In genomic region chr3:9153690-9154089, GRCm38 (mm10) we compare ENCODE assay signal across 10 mouse cellular contexts.
DNase-seq lines count a peak whose midpoint lies in the region; ATAC-seq and TF ChIP-seq lines count a peak whose summit lies in the region.
"Had no signal": no experiment of that assay in that cellular context is flagged by ENCODE, and none has a peak within 500 bp of the region (broad histone marks: within the 10 kb centered on the region; RNA-seq: fewer than 3 reads in every experiment).

No protein-coding gene starts in this region.

- no peaks in the 10 kb centered on the region for H3K4me1 ChIP-seq in forebrain, embryonic 12.5 days
- H3K4me1 ChIP-seq in forebrain, embryonic 13.5 days, result no peaks in the 10 kb centered on the region
- H3K4me1 ChIP-seq in neural tube, embryonic 15.5 days, result no peaks in the 10 kb centered on the region

- H3K9me3 ChIP-seq in forebrain, embryonic 12.5 days, result no peaks in the 10 kb centered on the region
- no peaks in the 10 kb centered on the region for H3K9me3 ChIP-seq in forebrain, embryonic 13.5 days (replicated peaks)
- H3K9me3 ChIP-seq in neural tube, embryonic 15.5 days (replicated peaks), result no peaks in the 10 kb centered on the region

- no peak for TF ChIP-seq CTCF in gastrocnemius, adult 2 months (IDR thresholded peaks at IDR 0.05)

- intact Hi-C loops in gastrocnemius, adult 2 months (cut with DNase I), result no loop called here

- ATAC-seq in activated CD4-positive, CD25-positive, alpha-beta regulatory T cell, adult 4 months, result peak; percentile 81
- ATAC-seq in forebrain, embryonic 12.5 days (ENCODE audit: low FRiP score), result no peak
- no peak for ATAC-seq in forebrain, embryonic 13.5 days
- no peak for ATAC-seq in neural tube, embryonic 15.5 days (ENCODE audit: low FRiP score)

- no peak overlapping the region for H3K27ac ChIP-seq in gastrocnemius, adult 2 months
- no peak overlapping the region for H3K27ac ChIP-seq in forebrain, embryonic 12.5 days
- no peak overlapping the region for H3K27ac ChIP-seq in forebrain, embryonic 13.5 days
- no peak overlapping the region for H3K27ac ChIP-seq in neural tube, embryonic 15.5 days (replicated peaks)

- DNase-seq in gastrocnemius, adult 2 months, result peak; percentile 22
- DNase-seq in gastrocnemius, adult 18-20 months (ENCODE audit: low spot score), result no peak
- DNase-seq in 416B (ENCODE audit: low read depth), result peak; percentile 67
- DNase-seq in induced T-regulatory cell, adult 2 months (ENCODE audit: low read depth), result peak; percentile 85
- DNase-seq: gastrocnemius, postnatal 25 days; lung, postnatal 10 days had no signal

- H3K27me3 ChIP-seq in forebrain, embryonic 12.5 days, result no peaks in the 10 kb centered on the region
- H3K27me3 ChIP-seq in forebrain, embryonic 13.5 days, result no peaks in the 10 kb centered on the region
- H3K27me3 ChIP-seq in neural tube, embryonic 15.5 days (replicated peaks), result no peaks in the 10 kb centered on the region

- WGBS in forebrain, embryonic 12.5 days, result 61% methylated on average over 5 of the region's 5 CpGs
- WGBS in forebrain, embryonic 13.5 days, result 48% methylated on average over 5 of the region's 5 CpGs
- WGBS in neural tube, embryonic 15.5 days, result 64% methylated on average over 5 of the region's 5 CpGs

- H3K9ac ChIP-seq in forebrain, embryonic 12.5 days, result no peak overlapping the region
- no peak overlapping the region for H3K9ac ChIP-seq in forebrain, embryonic 13.5 days
- no peak overlapping the region for H3K9ac ChIP-seq in neural tube, embryonic 15.5 days (replicated peaks)

- H3K36me3 ChIP-seq in forebrain, embryonic 12.5 days (replicated peaks), result no peaks in the 10 kb centered on the region
- no peaks in the 10 kb centered on the region for H3K36me3 ChIP-seq in forebrain, embryonic 13.5 days (ENCODE audit: poor library complexity, severe bottlenecking)
- H3K36me3 ChIP-seq in neural tube, embryonic 15.5 days, result no peaks in the 10 kb centered on the region

- no peak overlapping the region for H3K4me3 ChIP-seq in gastrocnemius, adult 2 months
- no peak overlapping the region for H3K4me3 ChIP-seq in forebrain, embryonic 12.5 days (replicated peaks)
- no peak overlapping the region for H3K4me3 ChIP-seq in forebrain, embryonic 13.5 days
- H3K4me3 ChIP-seq in neural tube, embryonic 15.5 days (replicated peaks), result no peak overlapping the region

- no peak overlapping the region for H3K4me2 ChIP-seq in forebrain, embryonic 12.5 days
- H3K4me2 ChIP-seq in forebrain, embryonic 13.5 days, result no peak overlapping the region
- no peak overlapping the region for H3K4me2 ChIP-seq in neural tube, embryonic 15.5 days
